Mouse (Mus musculus) spleen, postnatal 14 days (tissue): ENCODE data around the gene Rpl3l.

Experiments used
- DNase-seq, 2 experiments: peaks; one replicate each; pipeline ENCODE4 v3.0.0; 2021 to 2022; ENCODE audit warnings: low spot score in 2 of 2

Rpl3l gene

DNA sequence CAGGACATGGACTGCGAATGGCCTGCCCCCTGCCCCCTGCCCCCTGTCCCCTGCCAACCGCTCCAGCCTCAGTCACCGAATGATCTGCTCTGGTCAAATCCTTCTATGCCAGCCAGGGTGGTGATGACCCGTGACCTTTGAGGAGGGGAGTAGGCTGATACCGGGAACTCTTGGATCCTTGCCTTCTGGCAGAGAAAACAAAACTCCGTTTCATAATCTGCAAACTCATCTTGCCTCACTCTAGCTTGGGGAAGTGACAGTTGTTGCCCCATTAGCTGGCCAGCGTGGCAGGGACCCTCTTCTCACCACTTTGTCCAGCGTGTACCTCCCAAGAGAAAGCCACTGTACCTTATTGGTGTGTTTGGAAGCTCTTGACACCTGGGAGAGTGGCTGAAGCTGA, 14.7 kb downstream of the Rpl3l start:
- DNase-seq: no peak

DNA sequence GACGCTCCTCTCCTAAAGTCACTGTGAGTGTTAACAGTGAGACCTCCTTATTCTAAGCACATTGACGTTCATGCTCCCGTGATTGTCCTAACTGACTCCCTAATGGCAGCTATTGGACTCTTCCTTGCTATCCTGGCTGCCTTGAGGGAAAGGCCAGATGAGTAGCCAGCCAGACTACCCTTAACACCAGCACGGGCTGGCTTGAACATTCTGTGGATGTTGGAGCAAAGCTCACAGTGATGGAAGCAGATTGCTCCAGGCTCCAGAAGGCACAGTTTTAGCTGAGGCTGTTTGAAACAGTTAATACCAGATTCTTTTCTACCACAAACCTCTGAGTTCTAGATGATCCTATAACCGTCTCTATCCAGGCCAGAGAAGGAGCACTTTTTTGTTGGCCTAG, 16.3 kb downstream of the Rpl3l start:
- DNase-seq: no peak

DNA sequence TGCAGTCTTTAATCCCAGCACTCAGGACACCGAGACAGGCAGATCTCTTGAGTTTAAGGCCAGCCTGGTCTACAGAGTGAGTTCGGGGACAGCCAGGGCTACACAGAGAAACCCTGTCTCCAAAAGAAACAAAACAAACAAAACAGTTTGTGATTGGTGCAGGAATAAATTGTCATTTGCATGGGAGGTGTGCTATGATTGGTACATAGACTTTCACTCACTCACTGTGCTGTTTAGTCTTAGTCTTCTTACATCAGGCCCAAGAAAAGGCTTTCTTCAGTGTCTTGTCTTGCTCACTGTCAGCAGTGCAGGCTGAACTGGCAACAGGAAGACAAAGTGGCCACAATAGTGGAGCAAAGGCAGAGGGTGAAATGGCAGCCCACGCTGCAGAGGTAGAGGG, 16.8 kb downstream of the Rpl3l start:
- no peak for DNase-seq

DNA sequence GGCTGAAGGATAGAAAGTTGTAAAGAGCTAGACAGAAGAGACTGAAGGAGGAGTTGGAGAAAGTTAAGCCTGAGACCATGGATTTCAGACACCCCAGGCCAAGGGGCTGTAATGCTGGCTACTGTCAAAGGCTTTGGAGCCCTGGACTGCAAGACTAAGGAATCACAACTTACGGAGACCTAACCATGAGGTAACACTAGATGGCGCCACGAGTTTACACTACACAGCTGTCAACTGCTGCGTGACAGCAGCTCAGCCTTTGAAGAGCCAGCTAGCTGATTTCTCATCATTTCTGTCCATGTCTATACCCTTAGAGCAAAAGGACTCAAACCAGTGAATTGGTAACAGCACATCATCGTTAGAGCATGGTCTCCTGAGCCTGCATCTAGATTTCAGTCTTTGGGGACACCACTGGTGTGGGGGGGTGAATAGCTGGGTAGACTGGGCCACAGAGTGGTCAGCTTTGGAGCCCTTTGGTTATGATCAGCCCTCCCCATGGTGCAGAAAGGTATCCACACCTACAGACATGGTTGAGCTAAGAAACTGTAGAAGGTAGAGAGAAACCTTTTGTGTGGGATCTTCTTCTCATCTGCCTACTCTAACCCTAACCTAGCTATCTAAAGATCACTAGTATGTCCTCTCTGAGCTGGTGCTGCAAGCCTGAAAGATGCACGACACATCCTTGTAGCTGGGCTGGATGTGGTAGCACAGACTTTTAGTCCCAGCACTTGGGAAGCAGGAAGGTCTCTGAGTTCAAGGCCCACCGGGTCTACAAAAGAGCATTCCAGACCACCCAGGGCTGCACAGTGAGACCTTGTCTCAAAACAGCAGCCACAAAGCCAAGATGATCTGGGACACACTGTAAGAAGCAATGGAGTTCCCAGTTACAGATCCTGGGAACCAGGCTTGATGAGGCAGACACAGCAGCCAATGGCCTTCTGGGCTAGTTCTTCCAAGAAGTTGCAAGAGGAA, 18.2 kb downstream of the Rpl3l start:
- peak; percentile 57 to 79 for DNase-seq

DNA sequence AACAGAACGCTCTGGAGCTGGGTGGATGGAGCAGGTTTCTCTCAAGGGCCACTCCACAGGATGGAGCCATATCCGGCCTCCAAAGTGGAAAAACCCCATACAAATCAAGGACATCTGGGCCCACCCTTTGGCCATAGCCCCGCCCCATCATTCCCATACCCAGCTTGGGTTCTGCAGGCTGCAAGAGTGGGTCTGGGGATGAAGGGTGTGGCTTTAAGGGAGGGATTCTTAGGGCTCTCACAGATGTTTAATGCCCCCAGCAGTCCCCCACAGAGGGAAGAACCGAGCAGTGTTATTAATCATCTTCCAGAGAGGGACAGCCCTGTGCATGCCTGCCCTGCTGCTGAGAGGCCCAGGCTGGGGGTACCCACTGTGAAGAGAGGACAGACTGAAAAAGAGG, 19.4 kb downstream of the Rpl3l start:
- no peak for DNase-seq

DNA sequence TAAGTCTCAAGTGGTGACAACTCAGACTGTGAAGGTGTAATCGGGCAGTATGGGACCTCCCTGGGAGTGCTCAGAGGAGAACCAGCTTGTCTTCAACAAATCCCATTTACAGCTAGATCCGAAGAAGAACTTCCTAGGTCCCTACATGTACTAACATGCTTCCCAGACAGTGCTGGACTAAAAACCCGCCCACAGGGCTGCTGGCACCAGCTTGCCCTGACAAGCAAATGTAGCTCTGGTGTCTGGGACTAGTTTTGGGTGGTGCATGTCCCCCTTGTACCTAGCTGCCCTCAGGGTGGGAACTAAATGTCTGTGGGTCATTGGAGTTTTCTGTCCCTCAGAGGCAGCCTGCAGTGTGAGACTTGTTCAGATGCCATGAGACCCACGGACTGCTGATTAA, 23.9 kb downstream of the Rpl3l start:
- no peak for DNase-seq

DNA sequence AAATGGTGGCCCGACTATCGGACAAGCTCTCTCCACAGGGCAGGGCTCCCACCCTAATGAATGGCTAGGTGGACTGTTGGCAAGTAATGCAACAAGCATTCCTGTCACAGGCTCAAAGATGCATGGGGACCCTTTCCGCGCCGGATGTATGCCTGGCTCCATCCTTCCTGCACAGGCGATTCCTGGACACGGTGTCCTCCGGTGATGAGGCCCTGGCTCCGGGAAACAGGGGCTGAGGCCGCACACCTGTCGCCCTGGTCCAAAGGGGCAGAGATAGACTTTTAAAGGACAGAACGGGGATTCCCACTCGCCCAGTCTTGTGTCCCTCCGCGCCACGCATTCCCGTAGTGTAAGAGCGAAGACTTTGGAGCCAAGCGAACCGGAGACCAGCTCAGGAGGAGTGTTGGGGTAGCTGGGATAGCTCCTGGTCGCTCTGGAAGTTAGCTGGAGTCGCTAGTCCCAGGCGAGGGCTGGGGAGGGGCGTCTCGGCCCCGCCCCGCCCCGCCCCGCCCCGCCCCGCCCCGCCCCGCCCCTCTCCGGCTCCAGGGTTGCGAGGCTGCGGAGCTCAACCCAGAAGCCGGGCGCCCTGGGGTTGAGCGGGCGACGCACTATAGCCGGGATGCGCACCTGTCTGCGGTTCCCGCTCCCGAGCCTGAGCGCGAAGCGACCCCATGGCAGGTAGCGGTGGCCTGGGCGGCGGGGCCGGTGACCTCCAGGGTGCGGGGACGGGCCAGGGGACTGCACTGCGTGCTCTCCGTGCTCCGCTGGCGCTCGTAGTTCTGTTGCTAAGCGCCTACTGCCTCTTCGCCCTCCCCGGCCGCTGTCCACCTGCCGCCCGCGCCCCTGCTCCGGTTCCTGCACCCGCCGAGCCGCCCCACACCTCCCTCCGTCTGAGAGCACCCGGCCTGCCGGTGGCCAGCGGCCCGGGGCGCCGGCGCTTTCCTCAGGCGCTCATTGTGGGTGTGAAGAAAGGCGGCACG, 25.1 kb downstream of the Rpl3l start, which contains the start of gene Hs3st6:
TSS of gene Hs3st6 (plus strand) at position 574 of the 980 bp plus-strand sequence.
- no peak for DNase-seq

DNA sequence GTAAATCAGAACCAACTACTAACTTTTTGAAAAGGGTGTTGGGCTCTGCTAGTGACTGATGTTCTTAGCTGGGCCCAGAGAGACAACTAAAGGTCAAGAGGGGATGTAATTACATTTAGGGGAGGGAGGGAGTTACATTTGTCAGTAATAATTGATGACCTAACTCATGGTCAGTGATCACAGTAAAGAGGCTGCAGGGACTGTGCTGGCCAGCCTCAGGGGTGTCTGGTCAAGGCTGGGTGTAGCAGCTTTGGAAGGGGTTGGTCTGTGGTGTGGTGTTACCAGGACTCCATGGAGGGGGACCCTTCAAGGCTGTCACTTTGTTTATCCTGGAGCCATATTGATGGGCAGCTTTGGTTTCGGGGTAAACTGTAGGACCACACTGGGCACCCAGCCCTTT, 29.8 kb downstream of the Rpl3l start:
- no peak for DNase-seq

DNA sequence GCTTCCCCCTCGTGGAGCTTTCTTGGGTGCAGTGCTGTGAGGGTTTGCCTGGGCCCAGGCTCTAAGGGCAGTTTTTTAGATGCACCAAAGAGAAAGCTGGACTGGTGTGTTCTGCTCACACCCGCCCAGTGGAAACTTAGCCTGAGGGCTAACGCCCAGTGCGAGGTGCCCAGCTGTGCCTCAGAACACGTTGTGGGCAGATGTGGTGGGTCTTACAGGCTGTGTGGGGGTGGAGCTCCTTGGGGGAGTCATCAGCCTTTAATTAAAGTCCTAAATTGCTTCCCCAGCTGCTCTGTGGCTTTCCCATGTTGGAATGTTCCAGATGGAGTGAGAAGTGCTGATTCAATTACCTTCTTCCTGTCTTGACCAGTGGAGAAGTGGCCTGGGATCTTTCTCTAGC, 33.5 kb downstream of the Rpl3l start:
- DNase-seq: no peak

DNA sequence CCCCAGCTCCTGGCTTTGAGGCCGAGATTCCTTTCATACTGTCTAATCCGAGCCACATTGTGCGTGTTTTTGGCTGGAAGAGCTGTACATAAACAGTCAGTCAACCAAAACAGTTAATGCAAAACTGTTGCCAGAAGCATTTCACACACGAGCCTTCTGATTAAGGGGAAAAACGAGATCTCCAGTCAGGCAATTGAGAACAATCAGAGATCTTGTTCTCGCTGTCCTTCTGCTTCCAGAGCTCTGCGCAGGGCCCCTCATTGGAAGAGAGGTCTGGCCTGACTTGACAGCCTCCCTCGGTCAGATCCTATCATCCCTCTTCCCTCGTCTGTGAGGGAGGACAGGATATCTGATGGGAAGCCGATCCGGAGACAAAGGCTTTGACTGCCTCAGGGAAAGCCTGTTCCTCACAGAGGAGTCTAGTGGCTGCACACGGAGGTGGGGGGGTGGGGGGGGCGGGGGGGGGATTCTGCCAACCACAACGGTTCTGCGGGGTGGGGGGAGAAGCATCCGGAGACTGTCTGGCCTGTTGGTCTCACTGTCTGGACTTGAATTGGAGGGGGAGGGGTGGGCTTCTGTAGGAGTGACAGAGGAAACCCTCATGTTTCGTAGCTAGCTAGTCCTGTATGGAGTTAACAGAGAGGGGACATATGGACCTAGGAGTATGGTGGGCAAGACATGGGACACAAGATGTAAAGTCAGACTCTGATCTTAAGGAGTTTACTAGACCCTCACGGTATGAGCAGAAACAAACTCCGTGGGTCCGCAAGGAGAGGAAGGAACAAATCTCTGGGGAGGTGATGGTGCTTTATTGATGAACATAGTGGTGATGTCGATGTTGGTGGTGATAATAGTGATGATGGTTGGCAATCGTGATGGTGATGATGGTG, 37.6 kb downstream of the Rpl3l start:
- DNase-seq: no peak

DNA sequence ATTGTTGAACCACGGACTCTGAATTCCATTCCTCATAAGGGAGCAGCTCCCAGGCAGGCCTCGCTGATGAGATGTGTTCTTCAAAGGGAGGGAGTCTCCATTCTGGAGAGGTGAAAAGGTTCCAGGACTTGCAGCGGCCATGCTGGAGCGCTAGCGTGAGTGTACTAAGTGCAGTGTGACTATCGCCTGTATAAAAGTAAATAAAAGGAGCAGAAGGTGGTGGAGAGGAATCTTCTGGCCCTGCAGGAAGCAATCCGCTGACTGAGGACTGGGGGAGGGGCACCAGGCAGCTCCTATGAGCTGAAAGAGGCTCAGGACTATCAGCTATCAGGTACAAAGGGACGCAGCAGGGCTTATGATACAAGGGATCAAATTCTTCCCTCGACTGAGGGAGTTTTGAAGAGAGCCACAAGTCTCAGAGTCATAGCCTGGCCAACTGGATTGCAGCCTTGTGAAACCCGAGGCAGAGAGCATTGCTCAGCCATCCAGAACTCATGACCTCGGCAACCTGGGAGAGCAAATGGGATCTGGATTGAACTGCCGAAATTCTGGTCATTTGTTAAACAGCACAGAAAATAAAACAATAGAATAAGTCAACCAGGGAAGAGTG, 38.8 kb downstream of the Rpl3l start:
- no peak for DNase-seq

DNA sequence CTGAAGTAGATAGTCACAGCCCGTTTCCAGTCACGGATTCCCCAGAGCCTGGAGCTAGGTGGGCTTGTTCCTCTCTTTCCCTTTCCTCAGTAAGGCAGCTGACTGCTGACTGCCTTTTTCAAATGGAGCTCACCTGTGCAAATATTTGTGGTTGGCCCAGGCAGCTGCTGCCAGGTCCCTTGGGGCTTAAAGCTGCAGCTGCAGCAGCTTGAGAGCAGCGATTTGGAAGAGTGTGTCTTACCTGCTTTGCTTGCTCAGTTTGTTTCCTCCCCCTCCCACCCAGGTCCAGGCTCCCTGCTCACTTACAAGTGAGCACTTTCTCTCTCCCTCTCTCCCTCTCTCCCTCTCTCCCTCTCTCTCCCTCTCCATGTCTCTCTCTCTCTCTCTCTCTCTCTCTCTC, 41.5 kb downstream of the Rpl3l start:
- DNase-seq: no peak

DNA sequence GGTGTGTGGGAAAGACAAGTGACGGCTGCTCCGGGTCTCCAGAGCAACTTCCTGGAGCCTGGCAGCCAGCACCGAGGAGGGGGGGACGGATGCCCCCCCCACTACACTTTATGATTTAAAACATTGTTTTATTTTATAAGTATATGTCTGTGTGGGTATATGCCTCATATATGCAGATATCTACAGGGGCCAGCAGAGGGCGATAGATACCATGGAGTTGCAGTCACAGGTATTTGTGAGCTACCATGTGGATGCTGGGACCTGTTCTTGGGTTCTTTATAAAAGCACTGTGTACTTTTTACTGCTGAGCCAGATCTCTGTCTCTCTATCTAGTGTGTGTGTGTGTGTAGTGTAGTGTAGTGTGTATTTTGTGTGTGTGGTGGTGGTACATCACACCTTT, 45.6 kb downstream of the Rpl3l start:
- DNase-seq: no peak

DNA sequence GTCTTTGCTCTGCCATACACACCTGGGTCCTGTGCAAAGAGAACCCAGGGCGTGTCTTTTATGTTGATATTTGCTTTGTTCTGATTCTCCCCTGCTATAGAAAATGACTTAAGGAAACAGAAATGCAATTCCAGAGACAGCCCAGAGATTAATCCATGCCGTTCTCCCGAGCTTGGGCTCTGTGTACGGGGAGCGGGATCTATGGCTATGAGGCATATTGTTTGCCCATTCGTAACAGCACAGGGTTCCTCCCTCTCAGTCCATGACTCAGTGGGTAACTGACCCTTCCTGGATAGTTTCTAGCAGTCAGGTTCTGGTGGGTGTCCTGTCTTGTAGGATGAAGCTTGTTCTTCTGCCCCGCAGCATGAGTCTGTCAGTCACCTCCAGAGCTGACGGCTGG, 47.6 kb downstream of the Rpl3l start:
- no peak for DNase-seq

DNA sequence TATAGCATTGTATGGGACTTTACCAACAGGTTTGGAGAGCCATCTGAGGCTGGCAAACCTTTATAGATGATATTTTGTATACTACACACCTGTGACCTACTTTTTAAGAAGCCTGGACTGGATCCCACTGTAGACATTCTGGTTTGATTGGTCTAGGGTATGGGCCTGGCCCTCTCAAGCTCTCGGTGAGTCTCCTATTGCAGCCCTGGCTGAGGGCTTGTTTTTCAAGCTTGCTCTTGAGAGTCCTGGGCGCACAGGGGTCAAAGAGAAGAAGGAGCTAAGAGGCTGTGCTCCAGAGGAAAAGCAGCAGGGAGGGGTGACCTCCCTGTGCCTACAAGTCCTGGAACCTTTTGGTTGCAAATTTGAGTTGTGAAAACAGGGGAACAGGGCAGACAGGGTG, 49.5 kb downstream of the Rpl3l start:
- no peak for DNase-seq

DNA sequence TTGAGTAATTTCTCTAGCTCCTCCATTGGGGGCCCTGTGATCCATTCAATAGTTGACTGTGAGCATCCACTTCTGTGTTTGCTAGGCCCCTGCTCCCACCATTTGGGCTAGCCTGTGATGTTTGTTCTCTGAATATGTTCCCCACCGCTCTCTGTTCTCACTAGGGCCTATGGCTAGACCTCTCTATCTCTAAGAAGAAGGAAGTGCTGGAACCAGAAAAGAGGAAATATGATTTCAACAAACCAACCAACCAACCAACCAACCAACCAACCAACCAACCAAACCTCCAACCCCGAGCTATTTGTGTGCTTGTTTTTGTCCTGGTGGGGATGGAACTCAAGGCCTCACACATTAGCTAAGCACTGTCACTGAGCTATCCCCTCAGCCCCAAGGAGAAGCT, 53.2 kb downstream of the Rpl3l start:
- DNase-seq: no peak
